Mouse (Mus musculus) lung, postnatal 36 days (tissue): ENCODE results near the gene Anapc15-ps.
A peak's percentile ranks its signal among the peaks of the same experiment; 100 is the strongest.
"Not testable (repeated sequence)": the region's sequence is repeated elsewhere in the genome, so short reads cannot be mapped to it uniquely, and the experiment has no call there.

ENCODE experiments used
- DNase-seq: peaks from one replicate; pipeline ENCODE4 v3.0.0; 2022; ENCODE audit warnings: mixed read lengths

Gene Anapc15-ps

GRCm38 (mm10) chr10:95667371-95668030 lies 5.8 kb downstream of the Anapc15-ps start:
- no peak for DNase-seq

- no peak for DNase-seq
These were observed 6.5 kb downstream of the Anapc15-ps start for GRCm38 (mm10) chr10:95666791-95667190.

- DNase-seq, result no peak
These were observed 7.7 kb downstream of the Anapc15-ps start for GRCm38 (mm10) chr10:95665426-95665990.

GRCm38 (mm10) chr10:95664613-95665012 lies 8.6 kb downstream of the Anapc15-ps start:
- no peak for DNase-seq

GRCm38 (mm10) chr10:95660356-95660755 lies 12.9 kb downstream of the Anapc15-ps start:
- no peak for DNase-seq

- peak; percentile 34 for DNase-seq
These were observed 13.6 kb downstream of the Anapc15-ps start for GRCm38 (mm10) chr10:95659471-95660150.

- DNase-seq, result no peak
These were observed 14.4 kb downstream of the Anapc15-ps start for GRCm38 (mm10) chr10:95658836-95659343.

- DNase-seq, result no peak
These were observed 16.7 kb downstream of the Anapc15-ps start for GRCm38 (mm10) chr10:95656236-95657225.

GRCm38 (mm10) chr10:95652131-95652530 lies 21.1 kb downstream of the Anapc15-ps start:
- DNase-seq, result no peak

- no peak for DNase-seq
These were observed 24.8 kb downstream of the Anapc15-ps start for GRCm38 (mm10) chr10:95648326-95648888.

GRCm38 (mm10) chr10:95647128-95647527 lies 26.1 kb downstream of the Anapc15-ps start:
- no peak for DNase-seq

GRCm38 (mm10) chr10:95646576-95646975 lies 26.7 kb downstream of the Anapc15-ps start:
- no peak for DNase-seq

- DNase-seq, result peak; percentile 28
These were observed 29.4 kb downstream of the Anapc15-ps start for GRCm38 (mm10) chr10:95643696-95644360.

GRCm38 (mm10) chr10:95643042-95643441 lies 30.2 kb downstream of the Anapc15-ps start:
- no peak for DNase-seq

- no peak for DNase-seq
These were observed 31.9 kb downstream of the Anapc15-ps start for GRCm38 (mm10) chr10:95641335-95641734.

GRCm38 (mm10) chr10:95639429-95639828 lies 33.8 kb downstream of the Anapc15-ps start:
- DNase-seq, result no peak

GRCm38 (mm10) chr10:95634751-95635150 lies 38.5 kb downstream of the Anapc15-ps start:
- no peak for DNase-seq

- no peak for DNase-seq
These were observed 39.0 kb downstream of the Anapc15-ps start for GRCm38 (mm10) chr10:95634261-95634660.

- DNase-seq, result no peak
These were observed 41.7 kb downstream of the Anapc15-ps start for GRCm38 (mm10) chr10:95631568-95631967.

- no peak for DNase-seq
These were observed 42.4 kb downstream of the Anapc15-ps start for GRCm38 (mm10) chr10:95630726-95631345.

- not testable (repeated sequence) for DNase-seq
These were observed 43.1 kb downstream of the Anapc15-ps start for GRCm38 (mm10) chr10:95630166-95630565.
